Mouse (Mus musculus) monocyte, adult 5-6 weeks (primary cell): ENCODE data around the gene Erh. TPM values are rescaled to one million over a fixed set of nuclear protein-coding genes. Genes with fewer than 3 reads are reported as not detected.

Source experiments
- ATAC-seq: fragments of 153-309, 156-312 bp; replicated peaks from 2 replicates; pipeline ENCODE4 v1.8.0; 2017; ENCODE audit warnings: mild to moderate bottlenecking; ENCODE audit not compliant: low TSS enrichment, insufficient number of reproducible peaks, severe bottlenecking, poor library complexity, low FRiP score
- total RNA-seq: library from RNA; stranded (forward); fragments of 200-1000, 200-491, 200-594 nt; gene quantifications from 3 replicates; pipeline ENCODE4 v1.2.3, GENCODE M21; 2017

Erh gene
- total RNA-seq = 27.7 to 31.5 TPM (median 30.9 TPM) in 3 replicates

- ATAC-seq = peak; percentile 94
These were observed at the start of gene Erh, which contains the start of gene Slc39a9 for GRCm38 (mm10) chr12:80643693-80644505. Gene Erh (minus strand): TSS chr12:80644341. Gene Slc39a9 (plus strand): TSS chr12:80643883.

GRCm38 (mm10) chr12:80693700-80694099 lies 49.6 kb upstream of the Erh start:
- ATAC-seq = no peak

- no peak for ATAC-seq
These were observed 48.3 kb upstream of the Erh start, which contains the start of gene Plekhd1 for GRCm38 (mm10) chr12:80692269-80692972. Gene Plekhd1 (plus strand): TSS chr12:80692591.

- ATAC-seq = no peak
These were observed 47.5 kb upstream of the Erh start for GRCm38 (mm10) chr12:80691671-80692091.

- ATAC-seq = no peak
These were observed 45.6 kb upstream of the Erh start for GRCm38 (mm10) chr12:80689696-80690095.

GRCm38 (mm10) chr12:80687788-80688211 lies 43.7 kb upstream of the Erh start:
- no peak for ATAC-seq

- ATAC-seq = no peak
These were observed 40.2 kb upstream of the Erh start for GRCm38 (mm10) chr12:80684316-80684715.

GRCm38 (mm10) chr12:80683554-80683953 lies 39.4 kb upstream of the Erh start:
- no peak for ATAC-seq

GRCm38 (mm10) chr12:80681340-80681739 lies 37.2 kb upstream of the Erh start:
- no peak for ATAC-seq

GRCm38 (mm10) chr12:80673170-80673569 lies 29.0 kb upstream of the Erh start:
- no peak for ATAC-seq

- ATAC-seq = no peak
These were observed 24.2 kb upstream of the Erh start for GRCm38 (mm10) chr12:80668391-80668790.

- no peak for ATAC-seq
These were observed 19.8 kb upstream of the Erh start for GRCm38 (mm10) chr12:80663935-80664334.

GRCm38 (mm10) chr12:80662322-80662721 lies 18.2 kb upstream of the Erh start:
- ATAC-seq = no peak

GRCm38 (mm10) chr12:80658661-80659060 lies 14.5 kb upstream of the Erh start:
- ATAC-seq = no peak

GRCm38 (mm10) chr12:80654659-80655025 lies 10.5 kb upstream of the Erh start:
- no peak for ATAC-seq

- no peak for ATAC-seq
These were observed 10.0 kb upstream of the Erh start for GRCm38 (mm10) chr12:80653951-80654658.

GRCm38 (mm10) chr12:80646377-80646776 lies 2.2 kb upstream of the Erh start:
- ATAC-seq = no peak

- ATAC-seq = no peak
These were observed 346 bp upstream of the Erh start for GRCm38 (mm10) chr12:80644506-80644868.
